Mouse (Mus musculus): ENCODE measurements at regions not wholly inside any gene's neighbourhood (a gene's known extent, or its start where the extent isn't known, plus 50 kb on each side); places are given as distances from the start of the nearest gene placed in this dataset.

- no peak for DNase-seq (ENCODE audit: low spot score in 2 of 2)
- intact Hi-C loops (cut with DNase I): loop anchor here (5.0 kb wide), 1 partner anchor 344 kb away; no protein-coding TSS in a partner anchor
Measured at GRCm38 (mm10) chr2:77358176-77358575, 77.8 kb upstream of the Sestd1 start.

- intact Hi-C loops (cut with DNase I): loop anchor here (5.0 kb wide), 1 partner anchor 346 kb away; no protein-coding TSS in a partner anchor
- DNase-seq (ENCODE audit: low spot score in 2 of 2): no peak
Measured at GRCm38 (mm10) chr2:77356798-77357197, 76.4 kb upstream of the Sestd1 start.

- DNase-seq (ENCODE audit: low spot score in 2 of 2): no peak
- intact Hi-C loops (cut with DNase I): no loop called here
Measured at GRCm38 (mm10) chr2:77351987-77352628, 71.7 kb upstream of the Sestd1 start.

GRCm38 (mm10) chr2:77347027-77347426, 66.6 kb upstream of the Sestd1 start:
- intact Hi-C loops (cut with DNase I): no loop called here
- no peak for DNase-seq (ENCODE audit: low spot score in 2 of 2)

- no peak for DNase-seq (ENCODE audit: low spot score in 2 of 2)
- intact Hi-C loops (cut with DNase I): loop anchor here (5.0 kb wide), 4 partner anchors 77 to 417 kb away; no protein-coding TSS in a partner anchor
Measured at GRCm38 (mm10) chr2:77343736-77344440, 63.5 kb upstream of the Sestd1 start.

GRCm38 (mm10) chr2:77342416-77342815, 62.0 kb upstream of the Sestd1 start:
- DNase-seq (ENCODE audit: low spot score in 2 of 2): no peak
- intact Hi-C loops (cut with DNase I): loop anchor here (5.0 kb wide), 4 partner anchors 75 to 415 kb away; no protein-coding TSS in a partner anchor

GRCm38 (mm10) chr2:77341575-77342332, 61.4 kb upstream of the Sestd1 start:
- intact Hi-C loops (cut with DNase I): loop anchor here (5.0 kb wide), 4 partner anchors 74 to 414 kb away; no protein-coding TSS in a partner anchor

GRCm38 (mm10) chr2:77340076-77340475, 59.7 kb upstream of the Sestd1 start:
- no peak for DNase-seq (ENCODE audit: low spot score in 2 of 2)
- intact Hi-C loops (cut with DNase I): loop anchor here (5.0 kb wide), 4 partner anchors 73 to 413 kb away; no protein-coding TSS in a partner anchor

More at GRCm38 (mm10) chr2:77341575-77342332, 61.4 kb upstream of the Sestd1 start:
- DNase-seq (ENCODE audit: low spot score in 2 of 2): peak; percentile 93 to 96

GRCm38 (mm10) chr2:77337786-77338406, 57.5 kb upstream of the Sestd1 start:
- intact Hi-C loops (cut with DNase I): no loop called here
- no peak for DNase-seq (ENCODE audit: low spot score in 2 of 2)

- intact Hi-C loops (cut with DNase I): no loop called here
- DNase-seq (ENCODE audit: low spot score in 2 of 2): no peak
Measured at GRCm38 (mm10) chr2:77337318-77337717, 56.9 kb upstream of the Sestd1 start.

GRCm38 (mm10) chr2:77336810-77337209, 56.4 kb upstream of the Sestd1 start:
- DNase-seq (ENCODE audit: low spot score in 2 of 2): no peak

GRCm38 (mm10) chr2:77334706-77335105, 54.3 kb upstream of the Sestd1 start:
- intact Hi-C loops (cut with DNase I): no loop called here
- DNase-seq (ENCODE audit: low spot score in 2 of 2): no peak

More at GRCm38 (mm10) chr2:77336810-77337209, 56.4 kb upstream of the Sestd1 start:
- intact Hi-C loops (cut with DNase I): no loop called here

GRCm38 (mm10) chr2:77333394-77334079, 53.1 kb upstream of the Sestd1 start:
- DNase-seq (ENCODE audit: low spot score in 2 of 2): no peak
- intact Hi-C loops (cut with DNase I): no loop called here

Measured in left cerebral cortex, postnatal 36 days (tissue).